Mouse (Mus musculus) cerebellum, postnatal 10 days (tissue): ENCODE results near the gene Slc12a8.
"Not testable (repeated sequence)": the region's sequence is repeated elsewhere in the genome, so short reads cannot be mapped to it uniquely, and the experiment has no call there.

Experiments used
- DNase-seq, 2 experiments: peaks; one replicate each; pipeline ENCODE4 v3.0.0; 2021; ENCODE audit warnings: mixed read lengths in 2 of 2

The Slc12a8 gene

DNA sequence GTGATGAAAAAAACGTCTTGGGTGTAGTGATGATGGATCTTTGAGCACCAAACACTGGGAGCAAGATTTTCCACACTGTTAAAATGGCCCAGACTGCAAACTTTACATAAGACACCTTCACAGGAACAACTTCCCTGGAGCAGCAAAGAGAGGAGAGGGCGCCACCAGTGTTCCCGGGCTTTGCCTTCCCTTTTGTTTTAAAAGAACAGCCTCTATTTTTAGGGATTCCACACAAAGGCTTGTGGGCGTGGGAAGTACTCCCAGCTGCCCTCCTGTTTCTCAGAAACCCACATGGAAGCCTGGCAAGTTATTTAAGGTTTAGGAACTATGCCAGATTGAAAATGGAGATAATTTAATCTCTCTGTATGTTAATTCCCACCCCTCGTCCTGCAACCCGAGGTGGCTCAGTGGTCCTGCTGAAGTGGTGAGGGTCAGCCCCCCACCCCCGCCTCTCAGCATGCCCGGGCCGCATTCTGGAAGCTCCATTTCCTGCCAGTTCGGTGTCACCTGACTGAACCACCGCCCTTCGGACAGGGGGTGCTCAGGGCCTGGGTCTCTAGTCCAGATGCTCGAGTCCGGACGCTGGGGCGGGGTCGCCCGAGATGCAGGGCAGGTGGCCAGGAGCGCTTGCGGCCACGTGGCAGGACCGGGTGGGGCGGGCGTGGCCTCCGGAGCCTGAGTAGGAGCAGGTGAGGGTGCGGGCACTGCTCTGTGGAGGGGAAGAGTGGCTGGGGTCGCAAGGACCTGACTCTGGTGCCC, at the start of gene Slc12a8:
Gene Slc12a8, plus strand, starts transcription at position 522 of the 759 bp plus-strand sequence.
- peak; percentile 70 to 72 for DNase-seq

DNA sequence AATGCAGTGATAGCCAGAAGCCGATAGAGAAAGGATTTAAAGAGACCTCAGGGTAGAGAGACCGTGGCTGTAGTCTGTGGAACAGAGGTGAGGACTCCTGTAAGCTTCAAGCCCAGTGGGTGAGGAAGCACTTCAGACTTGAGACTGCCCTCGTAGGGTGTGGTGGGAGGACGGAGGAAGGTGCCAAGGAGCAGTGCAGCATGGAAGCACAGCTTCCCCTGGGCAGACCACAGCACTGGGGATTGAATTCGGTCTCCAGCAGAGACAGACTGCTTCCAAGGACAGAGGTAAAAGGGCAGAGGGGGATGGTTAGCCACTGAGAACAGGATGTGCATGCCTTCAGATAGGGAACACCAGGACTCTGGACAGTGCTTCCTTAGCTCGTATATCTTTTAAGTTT, 49.7 kb upstream of the Slc12a8 start:
- no peak for DNase-seq

- DNase-seq: no peak
These were observed 47.2 kb upstream of the Slc12a8 start for GRCm38 (mm10) chr16:33469973-33470372.

DNA sequence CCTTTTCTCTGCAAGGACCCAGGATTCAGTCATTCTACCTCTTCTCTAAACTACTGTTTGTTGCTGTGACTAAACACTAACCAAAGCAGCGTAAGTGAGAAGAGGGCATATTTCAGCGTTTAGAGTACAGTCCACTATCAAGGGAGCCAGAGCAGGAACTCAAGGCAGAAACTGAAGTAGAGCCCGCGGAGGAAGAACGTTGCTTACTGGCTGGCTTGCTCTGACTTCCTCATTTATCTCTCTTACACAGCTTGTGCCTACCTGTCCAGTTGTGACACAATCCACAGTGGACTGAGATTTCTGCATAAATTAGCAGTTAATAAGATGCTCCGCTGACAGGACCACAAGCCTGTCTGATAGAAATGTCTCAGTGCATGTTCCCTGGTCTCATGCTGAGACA, 42.7 kb upstream of the Slc12a8 start:
- no peak for DNase-seq

DNA sequence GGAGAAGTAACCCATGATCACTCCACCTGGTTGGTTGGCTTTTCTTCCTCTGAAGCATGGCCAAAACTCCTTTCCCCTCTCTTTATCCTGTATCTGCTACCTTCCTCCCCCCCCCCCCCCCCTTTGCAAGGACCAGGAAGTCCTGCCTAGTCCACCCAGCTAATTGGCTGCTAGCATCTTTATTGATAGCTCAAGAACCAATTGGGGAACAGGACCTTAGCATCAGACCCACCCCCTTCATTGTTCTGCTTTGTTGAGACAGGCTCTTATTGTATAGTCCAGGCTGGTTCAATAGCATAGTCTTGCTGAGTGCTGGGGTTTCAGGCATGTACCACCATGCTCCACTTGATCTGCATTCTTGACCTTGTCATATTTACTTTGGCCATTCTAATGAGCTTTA, 37.2 kb upstream of the Slc12a8 start:
- no peak for DNase-seq

DNA sequence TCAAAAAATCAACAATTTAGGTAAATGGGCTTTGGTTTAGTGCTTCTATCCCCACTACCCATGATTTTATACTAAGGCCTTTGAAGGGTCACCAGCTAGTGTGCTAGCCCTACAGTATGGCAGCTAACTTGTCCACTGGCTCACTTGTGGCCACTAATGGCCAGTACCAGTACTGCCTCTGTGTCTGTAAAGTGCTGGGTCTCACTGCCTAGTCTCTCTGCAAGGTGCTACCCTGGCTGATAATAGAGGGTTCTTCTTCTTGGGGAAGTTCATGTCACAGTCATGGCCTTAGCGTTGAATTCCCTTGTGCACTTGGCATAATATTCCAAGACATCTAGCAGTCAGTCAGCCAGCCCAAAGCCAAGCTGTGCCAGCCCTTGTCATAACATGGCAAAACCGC, 36.0 kb upstream of the Slc12a8 start:
- DNase-seq: peak; percentile 57 to 59

DNA sequence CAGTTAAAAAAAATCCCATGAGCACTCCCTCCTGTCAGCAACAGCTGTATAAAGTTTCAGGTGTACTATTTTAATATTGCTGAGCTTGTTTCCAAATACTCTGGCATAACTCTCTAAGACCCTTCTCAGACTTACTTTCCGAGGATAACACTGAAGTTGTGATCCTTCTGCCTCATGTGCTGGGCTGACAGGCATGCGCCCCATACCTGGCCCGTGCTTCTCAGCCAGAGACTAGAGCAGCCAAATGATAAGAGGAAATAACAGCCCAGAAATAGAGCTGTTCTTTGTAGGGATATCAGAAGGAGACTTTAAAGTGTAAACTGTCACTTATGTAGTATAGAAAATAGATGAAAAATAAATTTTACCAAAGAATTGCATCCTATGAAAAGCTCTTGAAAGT, 34.8 kb upstream of the Slc12a8 start:
- DNase-seq: no peak

DNA sequence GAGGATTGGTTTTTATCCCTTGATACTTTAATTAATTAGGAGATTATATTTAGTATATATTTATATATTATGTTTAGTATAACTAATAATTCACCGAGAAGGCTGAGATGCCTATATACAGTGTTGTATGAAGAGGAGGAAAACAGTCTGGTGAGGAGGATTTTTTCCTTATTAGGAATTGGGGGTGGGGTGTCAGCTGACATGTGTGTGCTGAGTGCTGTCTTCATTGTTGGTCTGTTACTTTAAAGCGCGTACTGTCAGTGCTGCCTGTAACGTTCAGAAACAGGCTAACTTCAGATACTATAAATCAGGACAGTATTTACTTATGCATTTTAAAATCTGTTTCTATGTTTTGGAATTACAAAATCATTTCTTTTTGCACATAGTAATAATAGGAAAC, 29.4 kb upstream of the Slc12a8 start:
- DNase-seq: no peak

GRCm38 (mm10) chr16:33494374-33494773, 22.8 kb upstream of the Slc12a8 start:
- DNase-seq: no peak

- DNase-seq: no peak
These were observed 9.0 kb upstream of the Slc12a8 start for GRCm38 (mm10) chr16:33508082-33508481.

DNA sequence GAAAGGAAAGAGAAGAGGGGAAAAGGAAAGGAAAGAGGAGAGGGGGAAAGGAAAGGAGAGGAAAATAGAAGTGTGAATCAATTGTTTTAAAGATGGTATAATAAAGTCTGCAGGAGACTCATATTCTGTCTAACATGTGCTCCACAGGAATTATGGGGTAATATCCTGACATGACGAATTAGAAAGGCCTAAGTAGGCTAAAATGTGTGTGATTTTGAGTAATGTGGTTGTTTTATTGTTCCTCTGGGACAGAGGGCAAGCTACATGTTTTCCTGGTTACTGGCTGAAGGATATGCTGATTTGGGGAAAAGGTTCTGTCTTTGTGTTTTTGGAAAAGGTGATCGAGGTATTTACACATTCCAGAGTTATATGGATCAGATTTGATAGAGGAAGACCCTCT, 7.9 kb upstream of the Slc12a8 start:
- DNase-seq: not testable (repeated sequence)

GRCm38 (mm10) chr16:33510856-33511255, 6.3 kb upstream of the Slc12a8 start:
- not testable (repeated sequence) for DNase-seq

- no peak for DNase-seq
These were observed 4.6 kb upstream of the Slc12a8 start for GRCm38 (mm10) chr16:33512555-33512954.

GRCm38 (mm10) chr16:33517627-33518026, 499 bp downstream of the Slc12a8 start:
- DNase-seq: peak; percentile 57 to 60

GRCm38 (mm10) chr16:33518236-33518635, 1.1 kb downstream of the Slc12a8 start:
- DNase-seq: peak; percentile 42 to 57

DNA sequence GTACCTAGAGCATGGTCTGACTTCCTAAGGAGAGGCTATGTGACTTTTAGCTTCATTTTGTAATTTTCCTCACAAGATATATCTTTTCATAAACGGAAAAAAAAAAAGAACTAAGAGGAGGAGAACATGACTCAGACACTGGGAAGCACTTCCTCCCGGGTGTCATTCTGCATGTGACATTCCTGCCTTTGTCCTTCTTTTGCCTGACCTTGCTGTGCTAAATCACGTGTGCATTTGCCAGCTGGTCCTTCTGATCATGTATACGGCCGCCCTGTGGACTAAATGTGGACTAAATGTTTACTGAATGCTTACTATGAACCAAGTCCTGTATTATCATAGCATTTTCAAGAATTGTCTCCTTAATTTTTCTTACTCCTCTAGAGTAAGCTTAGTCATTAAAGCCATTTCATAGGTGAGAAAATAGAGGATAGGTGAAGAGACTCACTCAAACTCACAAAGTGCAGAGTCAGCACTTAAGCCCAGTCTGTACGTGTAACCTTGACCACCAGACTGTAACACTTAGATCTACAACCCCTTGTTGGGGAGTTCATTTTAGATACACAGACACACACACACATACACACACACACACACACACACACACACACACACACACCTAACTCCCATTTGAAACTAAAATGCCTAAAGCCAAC, 2.9 kb downstream of the Slc12a8 start:
- peak; percentile 70 to 78 for DNase-seq

DNA sequence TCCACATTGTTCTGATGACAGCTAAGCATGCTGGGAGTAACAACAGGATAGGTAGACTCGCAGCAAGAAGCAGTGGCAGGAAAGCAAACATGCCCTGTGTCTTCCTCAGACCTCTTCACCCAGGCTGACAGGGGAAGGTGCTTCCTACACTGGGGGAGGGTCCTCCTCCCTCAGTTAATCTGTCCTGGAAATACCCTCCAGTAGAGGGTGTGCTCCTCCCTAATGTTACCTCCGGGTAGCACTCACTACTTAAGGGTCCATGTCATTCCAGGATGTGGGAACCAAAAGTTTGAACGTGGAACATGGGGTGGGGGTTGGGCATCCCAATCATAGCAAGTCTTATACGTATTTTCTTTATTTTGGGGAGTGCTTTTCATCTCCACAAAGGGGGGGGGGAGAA, 5.4 kb downstream of the Slc12a8 start:
- DNase-seq: no peak

DNA sequence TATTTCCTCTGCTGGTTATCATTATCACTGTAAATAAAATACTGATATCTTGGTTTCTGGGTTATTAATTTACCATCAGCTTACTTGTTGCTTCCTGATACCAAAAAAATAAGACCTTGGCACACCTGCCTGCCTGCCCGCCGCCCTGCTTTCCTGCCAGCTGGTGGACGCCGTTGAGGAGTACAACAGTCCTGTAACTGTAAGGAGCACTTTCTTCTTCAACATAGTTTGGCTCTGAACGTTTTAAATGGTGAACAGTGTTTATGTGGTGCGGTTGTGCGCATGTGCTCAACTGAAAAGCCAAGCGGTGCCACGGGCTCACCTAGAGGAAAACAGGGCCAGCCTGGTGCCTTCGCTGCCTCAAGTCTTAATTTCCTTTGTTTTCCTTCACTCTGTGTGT, 6.4 kb downstream of the Slc12a8 start:
- no peak for DNase-seq

GRCm38 (mm10) chr16:33529502-33530454, 12.7 kb downstream of the Slc12a8 start:
- no peak for DNase-seq

DNA sequence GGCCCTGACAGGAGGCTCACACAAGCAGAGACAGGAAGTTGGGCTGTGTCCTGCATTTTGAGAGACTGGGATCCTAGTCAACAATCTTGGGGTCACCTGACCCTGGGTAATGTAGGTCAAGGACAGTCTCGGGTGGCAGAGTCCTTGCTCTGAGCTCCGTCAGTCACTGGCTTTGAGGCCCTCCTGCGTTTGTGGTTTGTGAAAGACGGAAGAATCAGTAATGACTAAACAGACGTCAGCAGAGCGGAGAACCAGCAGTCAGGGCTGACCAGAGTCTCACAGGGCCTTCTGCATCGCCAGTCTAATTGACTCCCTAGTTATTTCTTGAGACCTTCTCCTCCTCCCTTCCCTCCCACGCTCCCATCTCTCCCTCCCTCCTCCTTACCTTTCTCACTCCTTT, 14.1 kb downstream of the Slc12a8 start:
- DNase-seq: no peak

- DNase-seq: no peak
These were observed 19.3 kb downstream of the Slc12a8 start for GRCm38 (mm10) chr16:33536456-33536855.

DNA sequence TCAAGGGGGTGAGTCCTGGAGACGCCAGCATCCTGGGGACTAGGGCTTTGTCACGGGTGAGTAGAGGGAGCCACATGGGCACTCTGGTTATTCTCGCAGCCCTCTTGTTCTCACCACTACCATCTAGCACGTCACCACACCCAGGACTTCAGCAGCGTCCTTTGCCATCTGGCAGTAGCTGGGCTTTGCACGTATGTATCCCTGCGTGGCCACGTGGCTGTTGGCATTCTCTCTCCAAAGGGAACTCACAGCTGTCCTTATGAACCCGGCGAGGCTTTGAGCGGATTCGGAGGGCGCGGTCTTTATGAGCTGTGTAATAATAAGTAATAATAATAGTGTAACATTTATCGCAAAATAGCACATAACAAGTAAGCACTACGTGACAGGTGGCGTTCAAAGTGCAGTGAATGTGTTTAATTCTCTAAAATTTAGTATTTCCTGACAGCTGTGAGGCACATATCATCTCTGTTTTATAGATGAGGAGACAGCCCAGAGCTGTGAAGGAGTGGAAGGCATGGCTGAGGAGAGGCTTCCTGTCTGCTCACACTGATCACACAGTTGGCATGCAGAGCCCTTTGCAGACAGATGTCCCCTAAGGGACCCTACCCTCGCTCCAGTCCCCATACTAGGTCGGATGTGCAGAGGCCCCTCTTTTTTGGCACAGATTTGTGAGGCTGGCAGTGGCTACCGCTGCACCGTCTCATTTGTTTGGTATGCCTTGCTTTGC, 20.5 kb downstream of the Slc12a8 start:
- DNase-seq: peak; percentile 48 to 54

GRCm38 (mm10) chr16:33544346-33544745, 27.2 kb downstream of the Slc12a8 start:
- no peak for DNase-seq
